Comparison of ENCODE assay signal across 2 mouse cellular contexts in genomic region chr16:8561856-8562255, GRCm38 (mm10). TPM values are rescaled to one million over a fixed set of nuclear protein-coding genes. Genes with fewer than 3 reads are reported as not detected.
"Had no signal": no experiment of that assay in that cellular context is flagged by ENCODE, and none has a peak within 500 bp of the region (broad histone marks: within the 10 kb centered on the region; RNA-seq: fewer than 3 reads in every experiment).

No protein-coding gene starts in this region.

RNA-seq across cellular contexts. Expression of gene Abat, which starts 48.6 kb away (rescaled TPM):
- total RNA-seq: monocyte, adult 5-6 weeks had no signal
- polyA plus RNA-seq: macrophage had no signal
